Mouse (Mus musculus) stomach, embryonic 14.5 days (tissue): ENCODE results near the gene Csad. TPM values are rescaled to one million over a fixed set of nuclear protein-coding genes. Genes with fewer than 3 reads are reported as not detected.

Experiments used
- ATAC-seq: fragments of 200-750 bp; cut with Nextera tagmentation; 2 replicates; pipeline ENCODE4 v1.8.0; 2017; ENCODE audit warnings: low read depth, moderate TSS enrichment; ENCODE audit not compliant: insufficient number of reproducible peaks, insufficient read depth, low FRiP score
- H3K27ac ChIP-seq: fragments of 300-500 bp; sonication (generic); 2 replicates; pipeline ENCODE4 v1.5.1; 2014; ENCODE audit warnings: mild to moderate bottlenecking, low read length, moderate library complexity, mixed read lengths
- H3K27me3 ChIP-seq: fragments of 300-500 bp; sonication (generic); 2 replicates; pipeline ENCODE4 v1.6.1; 2014; ENCODE audit warnings: low read length, control low read depth, mixed read lengths; ENCODE audit not compliant: control insufficient read depth, insufficient read depth
- H3K36me3 ChIP-seq: fragments of 300-500 bp; sonication (generic); 2 replicates; pipeline ENCODE4 v1.6.1; 2014; ENCODE audit warnings: mild to moderate bottlenecking, control low read depth, low read length, moderate library complexity, mixed read lengths; ENCODE audit not compliant: control insufficient read depth, insufficient read depth
- H3K4me1 ChIP-seq: fragments of 300-500 bp; sonication (generic); 2 replicates; pipeline ENCODE4 v1.6.1; 2014; ENCODE audit warnings: low read length, control low read depth, mixed read lengths; ENCODE audit not compliant: control insufficient read depth, insufficient read depth
- H3K4me2 ChIP-seq: fragments of 300-500 bp; sonication (generic); replicated peaks from 2 replicates; pipeline ENCODE4 v1.6.1; 2014; ENCODE audit warnings: low read depth, low read length, control low read depth
- H3K4me3 ChIP-seq: fragments of 300-500 bp; sonication (generic); 2 replicates; pipeline ENCODE4 v1.5.1; 2014; ENCODE audit warnings: low read depth, low read length, control low read depth
- H3K9ac ChIP-seq: fragments of 300-500 bp; sonication (generic); replicated peaks from 2 replicates; pipeline ENCODE4 v1.6.1; 2014; ENCODE audit warnings: low read depth, mild to moderate bottlenecking, control low read depth, low read length, moderate library complexity, mixed read lengths
- H3K9me3 ChIP-seq: fragments of 300-500 bp; sonication (generic); 2 replicates; pipeline ENCODE4 v1.6.1; 2016; ENCODE audit warnings: low read depth, low read length, control low read depth; ENCODE audit not compliant: control insufficient read depth
- WGBS: fragments of 180-500 bp; shearing (Covaris S2); extraction: QIAGEN DNeasy Blood & Tissue Kit; methylation state at CpG from one replicate; pipeline ENCODE4 v1.1.7; 2014; 5-methylcytosine and 5-hydroxymethylcytosine counted together
- polyA plus RNA-seq: library from polyadenylated mRNA; unstranded; fragments of >200 nt; fragmentation: Nextera tagmentation; extraction: Ambion mirVana; gene quantifications from 2 replicates; pipeline ENCODE4 v1.2.1, GENCODE M21; 2014

Gene Csad
- polyA plus RNA-seq, 1 experiment from 2014 or later: 63.9 TPM

GRCm38 (mm10) chr15:102198841-102199240 is 5.7 kb downstream of the Csad start:
- H3K36me3 ChIP-seq: no peaks in the 10 kb centered on the region
- no peak overlapping the region for H3K9ac ChIP-seq
- no peak for ATAC-seq
- no peak overlapping the region for H3K4me2 ChIP-seq
- WGBS: 76% methylated on average over 4 of the region's 4 CpGs
- no peaks in the 10 kb centered on the region for H3K27me3 ChIP-seq
- no peak overlapping the region for H3K4me3 ChIP-seq
- no peak overlapping the region for H3K27ac ChIP-seq
- H3K4me1 ChIP-seq: peaks cover 4% of the 10 kb centered on the region; the same call in 1 of the 2 replicates
- H3K9me3 ChIP-seq: no peaks in the 10 kb centered on the region

DNA sequence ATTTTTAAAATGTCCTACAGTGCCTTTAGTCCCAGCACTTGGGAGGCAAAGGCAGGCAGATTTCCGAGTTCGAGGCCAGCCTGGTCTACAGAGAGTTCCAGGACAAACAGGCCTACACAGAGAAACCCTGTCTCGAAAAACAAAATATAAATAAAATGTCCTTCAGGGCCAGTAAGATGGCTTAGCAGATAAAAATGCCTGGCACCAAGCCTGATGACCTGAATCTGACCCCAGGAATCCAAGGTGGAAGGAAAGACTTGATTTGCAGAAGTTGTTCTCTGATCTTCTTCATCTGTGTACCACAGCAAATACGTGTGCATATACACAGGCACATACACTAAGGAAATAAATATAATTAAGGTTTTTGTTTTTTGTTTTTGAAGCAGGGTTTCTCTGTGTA is 9.2 kb downstream of the Csad start:
- no peak overlapping the region for H3K4me3 ChIP-seq
- H3K9ac ChIP-seq: no peak overlapping the region
- no peak for ATAC-seq
- no peaks in the 10 kb centered on the region for H3K9me3 ChIP-seq
- H3K27me3 ChIP-seq: no peaks in the 10 kb centered on the region
- no peaks in the 10 kb centered on the region; the same call in 1 of the 2 replicates for H3K36me3 ChIP-seq
- no peak overlapping the region for H3K4me2 ChIP-seq
- WGBS: 63% methylated on average over 4 of the region's 4 CpGs
- peaks cover 6% of the 10 kb centered on the region; the same call in 1 of the 2 replicates for H3K4me1 ChIP-seq
- H3K27ac ChIP-seq: no peak overlapping the region

- Histone ChIP-seq H3K27ac (no peak overlapping the region), H3K4me1 (peaks cover 6% of the 10 kb centered on the region; the same call in 1 of the 2 replicates), H3K27me3 (no peaks in the 10 kb centered on the region), H3K36me3 (no peaks in the 10 kb centered on the region; the same call in 1 of the 2 replicates), H3K4me3 (no peak overlapping the region), H3K9me3 (no peaks in the 10 kb centered on the region), H3K9ac (no peak overlapping the region), H3K4me2 (no peak overlapping the region)
- 77% methylated on average over 4 of the region's 4 CpGs for WGBS
- ATAC-seq: no peak
These were observed 10.1 kb downstream of the Csad start for GRCm38 (mm10) chr15:102194439-102194838.

- H3K27ac ChIP-seq: no peak overlapping the region
- no peak overlapping the region for H3K4me3 ChIP-seq
- H3K36me3 ChIP-seq: no peaks in the 10 kb centered on the region; the same call in 1 of the 2 replicates
- no peak for ATAC-seq
- H3K27me3 ChIP-seq: no peaks in the 10 kb centered on the region
- no peak overlapping the region for H3K4me2 ChIP-seq
- H3K9ac ChIP-seq: no peak overlapping the region
- peaks cover 6% of the 10 kb centered on the region; the same call in 1 of the 2 replicates for H3K4me1 ChIP-seq
- no peaks in the 10 kb centered on the region for H3K9me3 ChIP-seq
- 84% methylated on average over 4 of the region's 4 CpGs for WGBS
These were observed 10.9 kb downstream of the Csad start for GRCm38 (mm10) chr15:102193652-102194051.

- H3K9me3 ChIP-seq: no peaks in the 10 kb centered on the region
- H3K9ac ChIP-seq: no peak overlapping the region
- H3K4me2 ChIP-seq: no peak overlapping the region
- H3K4me3 ChIP-seq: no peak overlapping the region
- no peak overlapping the region for H3K27ac ChIP-seq
- no peak for ATAC-seq
- H3K36me3 ChIP-seq: no peaks in the 10 kb centered on the region; the same call in 1 of the 2 replicates
- 32% methylated on average over 5 of the region's 5 CpGs for WGBS
- H3K4me1 ChIP-seq: peaks cover 6% of the 10 kb centered on the region; the same call in 1 of the 2 replicates
- H3K27me3 ChIP-seq: no peaks in the 10 kb centered on the region
These were observed 11.6 kb downstream of the Csad start for GRCm38 (mm10) chr15:102192820-102193386.

DNA sequence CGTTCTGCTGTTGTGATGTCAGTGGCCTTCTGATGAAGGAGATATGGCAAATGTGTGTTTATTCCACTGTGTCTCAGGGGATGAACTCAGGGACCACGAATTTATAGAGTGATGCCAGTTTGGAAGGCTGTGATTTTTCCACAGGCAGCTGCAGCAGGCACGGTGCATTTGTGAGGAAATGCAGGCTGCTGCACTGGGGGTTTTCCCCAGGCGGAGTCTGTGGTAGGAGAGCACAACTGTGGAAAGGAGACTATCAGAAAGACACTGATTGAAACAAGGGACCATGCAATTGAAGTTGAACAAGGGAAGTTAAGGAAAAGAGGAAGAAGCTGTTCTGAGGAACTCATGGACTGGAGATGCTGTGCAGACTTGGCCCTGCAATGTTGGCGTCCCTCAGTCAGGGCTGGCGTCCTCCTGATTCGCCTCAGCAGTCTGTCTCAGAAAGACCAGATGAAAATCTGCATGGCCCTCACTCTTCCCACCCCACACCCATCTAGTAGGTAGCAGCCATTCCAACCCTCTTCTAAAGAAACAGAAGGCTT is 12.2 kb downstream of the Csad start:
- Histone ChIP-seq H3K9ac (no peak overlapping the region), H3K9me3 (no peaks in the 10 kb centered on the region), H3K27ac (0 out of 2 replicates have a peak overlapping the region, but pooled peaks have one; percentile 10), H3K36me3 (no peaks in the 10 kb centered on the region; the same call in 1 of the 2 replicates), H3K4me1 (peaks cover 6% of the 10 kb centered on the region; the same call in 1 of the 2 replicates), H3K4me3 (no peak overlapping the region), H3K4me2 (no peak overlapping the region), H3K27me3 (no peaks in the 10 kb centered on the region)
- 54% methylated on average over 7 of the region's 7 CpGs for WGBS
- ATAC-seq: no peak

- WGBS: 49% methylated on average over 7 of the region's 7 CpGs
- Histone ChIP-seq H3K9ac (no peak overlapping the region), H3K4me3 (no peak overlapping the region), H3K27me3 (no peaks in the 10 kb centered on the region), H3K27ac (no peak overlapping the region), H3K4me1 (peaks cover 6% of the 10 kb centered on the region; the same call in 1 of the 2 replicates), H3K4me2 (no peak overlapping the region), H3K36me3 (peaks cover 2% of the 10 kb centered on the region; the same call in 1 of the 2 replicates), H3K9me3 (no peaks in the 10 kb centered on the region)
- ATAC-seq: no peak; the same call in 1 of the 2 replicates
These were observed 12.8 kb downstream of the Csad start for GRCm38 (mm10) chr15:102191699-102192098.

- Histone ChIP-seq H3K9me3 (no peaks in the 10 kb centered on the region), H3K4me3 (no peak overlapping the region), H3K9ac (no peak overlapping the region), H3K36me3 (peaks cover 20% of the 10 kb centered on the region), H3K4me1 (peaks cover 6% of the 10 kb centered on the region; the same call in 1 of the 2 replicates), H3K27me3 (no peaks in the 10 kb centered on the region), H3K27ac (no peak overlapping the region), H3K4me2 (no peak overlapping the region)
- WGBS: 62% methylated on average over 6 of the region's 6 CpGs
- no peak for ATAC-seq
These were observed 15.6 kb downstream of the Csad start for GRCm38 (mm10) chr15:102188883-102189282.
